Mouse (Mus musculus): ENCODE measurements around the gene Gse1.

- TF ChIP-seq CTCF (IDR thresholded peaks at IDR 0.05) = no peak
- TF ChIP-seq EP300 (IDR thresholded peaks at IDR 0.05; ENCODE audit: insufficient read depth, low read depth, low read length) = no peak
Observed at GRCm38 (mm10) chr8:120347734-120348341, 119.6 kb downstream of the Gse1 start.

Measured in heart, adult 2 months (tissue).